Mouse (Mus musculus): Measurements from ENCODE around the gene Gde1. TPM values are rescaled to one million over a fixed set of nuclear protein-coding genes. Genes with fewer than 3 reads are reported as not detected.

The Gde1 gene
- polyA plus RNA-seq, 1 experiment from 2014 or later, result 70.4 TPM

- H3K9me3 ChIP-seq, result no peaks in the 10 kb centered on the region
- WGBS, result 89% methylated on average over 13 of the region's 13 CpGs
- H3K4me1 ChIP-seq, result no peaks in the 10 kb centered on the region
- no peak overlapping the region for H3K4me2 ChIP-seq
- no peak overlapping the region for H3K4me3 ChIP-seq
- H3K27me3 ChIP-seq, result no peaks in the 10 kb centered on the region
- no peak for ATAC-seq (ENCODE audit: insufficient number of reproducible peaks, insufficient read depth, low FRiP score, low TSS enrichment, low read depth)
- peaks cover 80% of the 10 kb centered on the region for H3K36me3 ChIP-seq
- no peak overlapping the region for H3K9ac ChIP-seq
- no peak overlapping the region for H3K27ac ChIP-seq
Observed at GRCm38 (mm10) chr7:118728846-118729587, 23.4 kb upstream of the Gde1 start.

GRCm38 (mm10) chr7:118725459-118725858, 19.9 kb upstream of the Gde1 start:
- no peak for ATAC-seq (ENCODE audit: insufficient number of reproducible peaks, insufficient read depth, low FRiP score, low TSS enrichment, low read depth)
- no peaks in the 10 kb centered on the region for H3K4me1 ChIP-seq
- no peak overlapping the region for H3K9ac ChIP-seq
- peaks cover 73% of the 10 kb centered on the region for H3K36me3 ChIP-seq
- H3K9me3 ChIP-seq, result no peaks in the 10 kb centered on the region
- 81% methylated on average over 2 of the region's 2 CpGs for WGBS
- H3K4me3 ChIP-seq, result no peak overlapping the region
- no peak overlapping the region for H3K27ac ChIP-seq
- H3K4me2 ChIP-seq, result no peak overlapping the region
- H3K27me3 ChIP-seq, result no peaks in the 10 kb centered on the region

- 92% methylated on average over 9 of the region's 9 CpGs for whole genome bisulfite sequencing
- Histone ChIP-seq H3K4me2 (no peak overlapping the region), H3K9ac (no peak overlapping the region), H3K36me3 (peaks cover 67% of the 10 kb centered on the region), H3K4me3 (no peak overlapping the region), H3K27ac (no peak overlapping the region), H3K4me1 (no peaks in the 10 kb centered on the region), H3K9me3 (no peaks in the 10 kb centered on the region), H3K27me3 (no peaks in the 10 kb centered on the region)
- ATAC-seq (ENCODE audit: insufficient number of reproducible peaks, insufficient read depth, low FRiP score, low TSS enrichment, low read depth), result no peak
Observed at GRCm38 (mm10) chr7:118723927-118724326, 18.3 kb upstream of the Gde1 start.

GRCm38 (mm10) chr7:118718066-118718465, 12.5 kb upstream of the Gde1 start:
- Histone ChIP-seq H3K9ac (no peak overlapping the region), H3K27me3 (no peaks in the 10 kb centered on the region), H3K27ac (no peak overlapping the region), H3K4me2 (no peak overlapping the region), H3K4me1 (peaks cover 6% of the 10 kb centered on the region), H3K36me3 (peaks cover 45% of the 10 kb centered on the region), H3K9me3 (no peaks in the 10 kb centered on the region), H3K4me3 (no peak overlapping the region)
- ATAC-seq (ENCODE audit: insufficient number of reproducible peaks, insufficient read depth, low FRiP score, low TSS enrichment, low read depth), result no peak
- 95% methylated on average over 4 of the region's 4 CpGs for WGBS

- Histone ChIP-seq H3K4me3 (no peak overlapping the region), H3K4me1 (peaks cover 8% of the 10 kb centered on the region), H3K27me3 (no peaks in the 10 kb centered on the region), H3K9ac (no peak overlapping the region), H3K4me2 (no peak overlapping the region), H3K36me3 (peaks cover 22% of the 10 kb centered on the region), H3K9me3 (no peaks in the 10 kb centered on the region), H3K27ac (no peak overlapping the region)
- WGBS, result 86% methylated on average over 1 of the region's 1 CpGs
- no peak for ATAC-seq (ENCODE audit: insufficient number of reproducible peaks, insufficient read depth, low FRiP score, low TSS enrichment, low read depth)
Observed at GRCm38 (mm10) chr7:118714873-118715272, 9.3 kb upstream of the Gde1 start.

- ATAC-seq (ENCODE audit: insufficient number of reproducible peaks, insufficient read depth, low FRiP score, low TSS enrichment, low read depth), result peak; percentile 94
- Histone ChIP-seq H3K27me3 (no peaks in the 10 kb centered on the region), H3K9ac (peak within 1 kb of the TSS; percentile 75), H3K27ac (peak within 1 kb of the TSS; percentile 65), H3K36me3 (peaks cover 10% of the 10 kb centered on the region), H3K4me3 (peak within 1 kb of the TSS; percentile 71), H3K4me2 (peak within 1 kb of the TSS; percentile 69), H3K4me1 (peaks cover 8% of the 10 kb centered on the region), H3K9me3 (no peaks in the 10 kb centered on the region)
- WGBS, result under 1% methylated on average over 48 of the region's 48 CpGs
Observed at GRCm38 (mm10) chr7:118712228-118713173, 6.9 kb upstream of the Gde1 start, which contains the start of gene Ccp110. Gene Ccp110, plus strand, starts transcription at chr7:118712552.

- H3K36me3 ChIP-seq, result peaks cover 7% of the 10 kb centered on the region
- no peak overlapping the region for H3K4me3 ChIP-seq
- H3K9me3 ChIP-seq, result no peaks in the 10 kb centered on the region
- H3K9ac ChIP-seq, result no peak overlapping the region
- H3K27me3 ChIP-seq, result no peaks in the 10 kb centered on the region
- WGBS, result 69% methylated on average over 5 of the region's 5 CpGs
- no peak overlapping the region for H3K4me2 ChIP-seq
- no peak overlapping the region for H3K27ac ChIP-seq
- H3K4me1 ChIP-seq, result peaks cover 13% of the 10 kb centered on the region
- ATAC-seq (ENCODE audit: insufficient number of reproducible peaks, insufficient read depth, low FRiP score, low TSS enrichment, low read depth), result no peak
Observed at GRCm38 (mm10) chr7:118710776-118711175, 5.2 kb upstream of the Gde1 start.

- 79% methylated on average over 4 of the region's 4 CpGs for WGBS
- Histone ChIP-seq H3K9ac (no peak overlapping the region), H3K4me3 (no peak overlapping the region), H3K36me3 (no peaks in the 10 kb centered on the region), H3K9me3 (no peaks in the 10 kb centered on the region), H3K4me1 (peaks cover 27% of the 10 kb centered on the region), H3K27me3 (no peaks in the 10 kb centered on the region), H3K4me2 (no peak overlapping the region), H3K27ac (no peak overlapping the region)
- no peak for ATAC-seq (ENCODE audit: insufficient number of reproducible peaks, insufficient read depth, low FRiP score, low TSS enrichment, low read depth)
Observed at GRCm38 (mm10) chr7:118708002-118708401, 2.4 kb upstream of the Gde1 start.

- WGBS, result 79% methylated on average over 2 of the region's 2 CpGs
- Histone ChIP-seq H3K9me3 (no peaks in the 10 kb centered on the region), H3K36me3 (no peaks in the 10 kb centered on the region), H3K4me1 (peaks cover 25% of the 10 kb centered on the region), H3K4me2 (no peak overlapping the region), H3K4me3 (no peak overlapping the region), H3K27ac (no peak overlapping the region), H3K27me3 (no peaks in the 10 kb centered on the region), H3K9ac (no peak overlapping the region)
- no peak for ATAC-seq (ENCODE audit: insufficient number of reproducible peaks, insufficient read depth, low FRiP score, low TSS enrichment, low read depth)
Observed at GRCm38 (mm10) chr7:118707216-118707615, 1.6 kb upstream of the Gde1 start.

- WGBS, result 85% methylated on average over 5 of the region's 5 CpGs
- Histone ChIP-seq H3K27me3 (no peaks in the 10 kb centered on the region), H3K4me1 (peaks cover 25% of the 10 kb centered on the region), H3K36me3 (peaks cover 7% of the 10 kb centered on the region; the same call in 1 of the 2 replicates), H3K9ac (no peak overlapping the region), H3K9me3 (no peaks in the 10 kb centered on the region), H3K4me3 (no peak overlapping the region), H3K27ac (no peak overlapping the region), H3K4me2 (no peak overlapping the region)
- ATAC-seq (ENCODE audit: insufficient number of reproducible peaks, insufficient read depth, low FRiP score, low TSS enrichment, low read depth), result no peak
Observed at GRCm38 (mm10) chr7:118706488-118706887, 910 bp upstream of the Gde1 start.

- peaks cover 7% of the 10 kb centered on the region; the same call in 1 of the 2 replicates for H3K36me3 ChIP-seq
- no peak for ATAC-seq (ENCODE audit: insufficient number of reproducible peaks, insufficient read depth, low FRiP score, low TSS enrichment, low read depth)
- 25% methylated on average over 6 of the region's 6 CpGs for WGBS
- peak overlapping the region; percentile 85 for H3K4me3 ChIP-seq
- H3K4me1 ChIP-seq, result peaks cover 25% of the 10 kb centered on the region
- H3K27ac ChIP-seq, result no peak overlapping the region
- H3K9me3 ChIP-seq, result no peaks in the 10 kb centered on the region
- H3K9ac ChIP-seq, result peak overlapping the region; percentile 86; the same call in 1 of the 2 replicates
- no peaks in the 10 kb centered on the region for H3K27me3 ChIP-seq
- peak overlapping the region; percentile 76 for H3K4me2 ChIP-seq
Observed at GRCm38 (mm10) chr7:118706051-118706450, 473 bp upstream of the Gde1 start.
